Mouse (Mus musculus): Measurements from ENCODE around the gene Cyp1a2.
A peak's percentile ranks its signal among the peaks of the same experiment; 100 is the strongest.

The Cyp1a2 gene

DNA sequence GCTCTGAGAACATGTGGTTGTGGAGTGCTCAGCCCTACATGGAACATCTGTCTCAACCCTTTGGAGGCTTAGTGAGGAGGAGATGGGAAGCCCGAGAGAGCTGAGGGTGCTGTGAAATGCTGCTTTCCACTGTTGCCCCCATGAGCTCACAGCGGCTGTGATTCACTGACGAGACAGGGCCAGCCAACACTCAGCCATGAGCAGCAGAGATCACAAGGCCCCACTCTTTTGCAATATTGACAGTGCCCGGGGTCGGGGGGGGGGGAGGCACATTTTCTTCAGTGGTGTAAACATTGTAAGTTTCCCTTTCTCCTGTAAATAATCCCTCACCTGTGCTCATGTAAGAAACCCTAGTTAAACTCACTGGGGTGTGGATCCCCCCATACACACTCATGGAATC is 12.0 kb downstream of the Cyp1a2 start:
- DNase-seq (ENCODE audit: low spot score in 2 of 2) = no peak

DNA sequence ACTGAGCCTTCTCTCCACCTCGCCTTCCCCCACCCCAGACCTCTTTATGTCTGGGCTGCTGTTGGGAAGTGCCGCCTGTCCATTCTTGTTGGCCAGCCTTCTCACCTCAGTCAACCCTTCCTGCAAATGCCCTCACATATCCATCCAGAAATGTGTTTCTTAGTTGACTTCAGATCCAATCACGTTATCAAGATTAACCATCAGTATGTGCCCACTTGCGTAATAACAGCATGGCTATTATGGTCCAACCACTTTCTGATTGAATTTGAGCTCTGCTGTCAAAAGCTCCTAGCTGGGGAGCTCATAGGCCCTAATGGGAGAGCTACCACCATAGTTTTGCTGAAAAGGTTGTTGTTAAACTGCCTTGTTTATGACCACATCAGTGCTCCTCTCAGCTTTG is 12.5 kb downstream of the Cyp1a2 start:
- DNase-seq (ENCODE audit: low spot score in 2 of 2) = no peak

DNA sequence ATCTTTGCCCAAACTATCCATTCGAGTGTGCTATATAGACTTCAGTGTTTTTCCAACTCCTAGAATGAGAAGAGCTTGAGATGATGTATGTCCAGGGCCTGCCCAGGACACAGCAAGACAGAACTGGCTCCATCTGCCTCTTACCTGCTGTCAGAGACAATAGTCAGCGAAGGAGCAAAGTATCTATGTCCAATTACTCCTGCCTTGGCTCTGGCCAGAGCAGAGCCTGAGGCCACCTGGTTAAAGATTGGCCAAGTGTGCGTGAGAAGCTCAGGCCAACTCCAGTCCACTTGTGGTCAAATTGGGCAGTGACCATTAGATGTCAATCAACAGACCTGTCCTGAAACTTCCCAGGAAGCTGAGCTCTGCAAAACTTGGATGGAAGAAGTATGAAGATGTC is 13.9 kb downstream of the Cyp1a2 start:
- no peak for DNase-seq (ENCODE audit: low spot score in 2 of 2)

DNA sequence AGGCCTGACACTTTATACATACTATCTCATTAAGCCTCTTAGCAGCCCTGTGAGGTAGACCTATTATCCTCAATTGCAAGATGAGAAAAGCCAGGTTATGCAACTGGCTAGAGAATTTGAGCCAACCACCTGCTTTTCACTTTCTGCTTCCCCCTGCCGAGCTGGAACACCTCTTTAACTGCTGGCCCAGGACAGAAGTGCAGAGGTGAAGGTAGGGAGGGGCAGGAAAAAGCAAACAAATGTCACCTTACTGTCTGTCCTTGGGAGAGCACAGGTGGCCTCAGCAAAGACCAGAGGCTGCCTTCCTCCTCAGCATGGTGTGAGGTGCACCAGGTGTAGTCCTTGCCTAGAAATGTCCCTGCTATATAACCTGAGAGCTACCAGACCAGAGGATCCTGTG is 15.2 kb downstream of the Cyp1a2 start:
- DNase-seq (ENCODE audit: low spot score in 2 of 2) = no peak

DNA sequence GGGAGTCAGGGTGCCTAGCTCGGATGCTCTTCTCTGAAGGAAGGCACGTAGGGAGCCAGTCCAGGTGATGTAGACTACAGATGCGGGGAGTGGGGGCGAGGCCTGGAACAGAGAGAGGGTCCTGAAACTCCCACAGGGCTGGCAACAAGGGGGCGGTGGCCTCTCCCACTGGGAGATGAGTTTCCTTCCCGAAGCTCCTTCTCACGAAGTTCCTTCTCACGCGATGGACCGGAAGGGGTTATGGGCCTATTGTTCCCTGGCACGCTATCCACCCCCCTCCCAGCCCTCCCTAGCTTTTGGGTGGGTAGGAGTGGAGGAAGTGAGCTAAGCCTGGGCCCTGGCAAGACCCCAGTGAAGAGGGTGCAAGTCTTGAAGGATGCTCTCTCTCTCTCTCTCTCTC is 15.7 kb downstream of the Cyp1a2 start:
- DNase-seq (ENCODE audit: low spot score in 2 of 2) = no peak

DNA sequence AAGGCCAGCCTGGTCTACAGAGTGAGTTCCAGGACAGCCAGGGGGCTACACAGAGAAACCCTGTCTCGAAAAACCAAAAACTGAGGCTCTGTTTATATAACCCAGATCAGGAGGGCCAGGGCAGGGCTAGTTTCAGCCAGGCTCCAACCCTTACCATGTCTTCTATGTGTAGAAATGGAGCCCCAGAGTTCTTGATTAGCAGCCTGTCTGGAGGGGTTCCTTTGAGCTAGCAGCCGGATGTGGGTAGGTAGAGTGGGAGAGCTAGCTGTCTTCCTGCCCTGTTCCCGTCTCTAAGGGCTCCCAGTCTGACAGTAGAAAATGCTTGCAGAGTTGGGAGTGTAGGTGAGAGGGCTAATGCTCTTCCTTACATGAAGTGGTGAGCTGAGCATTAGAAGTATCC is 16.4 kb downstream of the Cyp1a2 start:
- DNase-seq (ENCODE audit: low spot score in 2 of 2) = no peak

DNA sequence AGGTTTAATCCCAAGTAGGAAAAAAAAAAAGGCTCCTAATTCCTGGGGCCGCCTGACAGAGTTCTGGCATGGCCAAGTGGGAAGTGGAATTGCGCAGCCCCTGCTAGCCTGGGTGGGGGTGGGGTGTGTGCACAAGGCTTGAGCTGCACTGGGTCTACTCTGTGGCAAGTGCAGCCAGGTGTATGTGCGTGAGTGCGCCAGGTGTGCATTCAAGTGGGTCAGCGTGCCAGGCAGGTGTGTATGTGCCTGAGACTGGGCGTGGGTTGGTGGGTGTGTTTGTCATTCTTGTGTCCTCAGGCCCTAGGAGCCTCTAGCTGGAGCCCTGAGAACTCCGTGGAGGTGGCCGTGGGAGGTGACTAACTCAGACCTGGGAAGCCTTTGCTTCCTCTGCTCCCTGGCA is 17.0 kb downstream of the Cyp1a2 start:
- no peak for DNase-seq (ENCODE audit: low spot score in 2 of 2)

DNA sequence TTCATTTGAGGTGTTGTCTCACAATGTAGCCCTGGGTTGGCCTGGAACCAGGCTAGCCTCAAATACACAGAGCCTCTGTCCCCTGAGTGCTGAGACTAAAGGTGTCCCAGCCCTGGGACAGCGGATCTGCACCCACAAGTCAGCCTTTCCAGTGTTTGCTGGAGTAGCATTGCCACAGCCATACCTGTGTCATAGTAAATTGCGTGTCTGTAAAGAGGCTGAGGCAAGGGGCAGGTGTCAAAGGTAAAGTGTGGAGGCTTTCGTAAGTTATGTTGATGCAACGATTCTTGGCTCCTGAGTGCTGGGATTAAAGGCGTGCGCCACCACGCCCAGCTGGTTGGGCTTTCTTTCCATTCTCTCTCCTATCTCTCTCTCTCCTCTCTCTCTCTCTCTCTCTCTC is 18.9 kb downstream of the Cyp1a2 start:
- no peak for DNase-seq (ENCODE audit: low spot score in 2 of 2)

DNA sequence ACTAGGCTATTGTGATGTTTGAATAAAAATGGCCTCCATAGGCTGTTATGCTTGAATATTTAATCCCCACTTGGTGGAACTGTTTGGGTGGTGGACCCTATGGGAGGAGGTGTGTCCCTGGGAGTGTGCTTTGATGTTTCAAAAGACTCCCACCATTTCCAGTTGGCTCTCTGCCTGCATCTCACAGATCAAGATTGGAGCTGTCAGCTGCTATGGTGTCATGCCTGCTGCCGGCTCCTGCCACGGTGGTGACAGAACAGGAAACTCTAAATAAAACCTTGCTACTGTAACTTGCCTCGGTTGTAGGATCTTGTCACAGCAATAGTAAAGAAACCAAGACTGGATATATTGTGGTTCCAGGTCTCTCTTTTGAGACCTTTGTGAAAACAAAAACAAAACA is 22.0 kb downstream of the Cyp1a2 start:
- peak in 1 of 2 experiments; percentile 66 for DNase-seq (ENCODE audit: low spot score in 2 of 2)

DNA sequence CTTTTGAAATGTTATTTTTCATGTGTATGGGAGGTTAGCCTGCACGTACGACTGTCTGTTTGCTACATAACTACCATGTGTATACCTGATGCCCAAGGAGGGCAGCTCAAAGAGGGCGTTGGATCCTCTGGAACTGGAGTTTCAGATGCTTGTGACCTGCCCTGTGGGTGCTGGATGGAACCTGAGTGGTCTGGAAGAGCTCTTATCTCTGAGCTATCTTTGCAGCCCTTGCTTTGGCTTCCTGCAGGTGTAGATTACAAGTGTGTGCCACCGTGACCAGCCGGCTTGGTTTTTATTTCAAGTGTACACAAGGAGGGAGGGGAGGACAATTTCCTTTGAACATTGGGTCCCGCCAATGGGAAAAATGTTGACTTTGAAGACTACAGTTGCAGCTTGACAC is 23.0 kb downstream of the Cyp1a2 start:
- DNase-seq (ENCODE audit: low spot score in 2 of 2) = no peak

DNA sequence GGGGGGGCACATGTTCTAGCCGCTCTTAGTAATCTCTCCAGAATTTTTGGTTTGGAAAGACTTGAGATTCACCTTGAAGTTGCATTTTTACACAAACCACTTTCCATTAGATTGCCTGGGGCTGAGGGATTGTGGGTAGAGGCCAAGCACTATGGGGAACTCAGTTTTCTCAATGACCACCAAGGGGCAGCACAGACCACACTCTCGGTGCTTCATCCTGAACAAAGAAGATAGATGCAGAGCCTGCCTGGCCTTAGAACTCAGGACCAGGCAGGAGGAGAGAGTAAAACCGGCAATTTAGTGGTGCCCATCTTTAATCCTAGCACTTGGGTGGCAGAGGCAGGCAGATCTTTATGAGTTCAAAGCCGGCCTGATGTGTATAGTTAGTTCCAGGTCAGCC is 23.7 kb downstream of the Cyp1a2 start:
- DNase-seq (ENCODE audit: low spot score in 2 of 2) = peak; percentile 80 to 87

DNA sequence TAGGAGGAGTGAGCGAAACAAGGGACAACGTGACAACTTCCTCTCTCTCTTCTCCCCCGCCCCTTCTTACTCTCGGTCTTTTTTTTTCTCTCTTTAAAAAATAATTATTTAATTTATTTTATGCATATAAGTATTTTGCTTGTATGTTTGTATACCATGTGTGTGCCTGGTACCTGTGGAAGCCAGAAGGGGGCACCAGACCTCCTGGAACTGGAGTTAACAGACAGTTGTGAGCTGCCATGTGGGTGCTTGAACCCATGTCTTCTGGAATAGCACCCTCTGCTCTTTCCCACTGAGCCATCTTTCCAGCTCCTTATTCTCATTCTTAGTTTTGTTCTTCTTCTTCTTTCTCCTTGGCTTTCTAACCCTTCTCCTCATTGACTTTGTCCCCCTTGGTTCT is 24.5 kb downstream of the Cyp1a2 start:
- DNase-seq (ENCODE audit: low spot score in 2 of 2) = no peak

DNA sequence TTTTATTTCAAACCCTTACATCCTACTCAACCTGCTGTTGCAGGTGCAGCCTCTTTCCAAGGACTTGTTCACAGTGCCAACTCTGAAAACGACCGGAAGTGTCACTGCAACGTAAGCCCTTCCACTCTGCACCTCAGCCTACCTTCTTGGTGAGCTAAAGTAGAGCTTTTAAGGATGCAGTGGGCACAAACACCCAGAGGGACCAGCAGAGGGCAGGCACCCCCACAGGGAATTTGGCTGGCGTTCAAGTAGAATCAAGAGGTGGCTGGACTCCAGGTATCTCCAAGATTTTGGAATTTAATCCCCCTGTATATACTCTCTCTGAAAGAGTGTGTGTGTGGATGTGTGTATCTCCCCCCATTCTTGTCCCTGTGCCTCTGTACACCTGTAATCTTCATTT is 25.7 kb downstream of the Cyp1a2 start:
- no peak for DNase-seq (ENCODE audit: low spot score in 2 of 2)

DNA sequence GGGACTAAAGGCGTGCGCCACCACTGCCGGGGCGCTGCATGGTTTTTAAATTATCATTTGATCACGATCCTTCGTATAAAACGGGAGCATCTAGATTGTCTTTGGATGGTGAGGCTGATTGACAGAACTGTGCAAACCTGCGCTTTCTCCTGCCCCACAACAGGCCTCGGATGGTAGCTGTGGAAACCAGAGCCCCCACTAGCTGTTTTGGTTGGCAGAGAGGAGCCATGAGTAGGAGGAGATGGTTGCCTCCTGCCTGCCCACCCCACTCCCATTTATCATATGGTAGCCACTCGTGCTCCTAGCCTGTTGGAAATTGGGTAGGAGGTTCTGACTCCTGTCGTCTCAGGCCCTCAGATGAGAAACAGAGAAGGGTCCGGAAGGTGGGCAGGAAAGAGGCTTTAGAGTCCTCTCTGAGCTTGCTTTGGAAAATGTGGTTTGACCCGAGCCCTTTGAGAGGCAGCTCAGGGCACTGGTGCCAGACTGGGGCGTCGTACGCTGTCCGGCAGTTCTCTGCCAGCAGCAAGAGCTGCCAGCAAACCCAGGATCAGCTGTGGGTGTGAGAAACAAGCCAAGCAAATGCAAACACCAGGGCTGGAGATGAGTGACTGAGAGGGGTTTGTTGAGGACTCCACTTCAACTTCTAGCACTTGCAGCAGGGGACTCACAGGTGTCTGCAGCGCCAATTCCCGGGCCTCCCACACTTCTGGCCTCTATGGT is 26.7 kb downstream of the Cyp1a2 start:
- no peak for DNase-seq (ENCODE audit: low spot score in 2 of 2)

DNA sequence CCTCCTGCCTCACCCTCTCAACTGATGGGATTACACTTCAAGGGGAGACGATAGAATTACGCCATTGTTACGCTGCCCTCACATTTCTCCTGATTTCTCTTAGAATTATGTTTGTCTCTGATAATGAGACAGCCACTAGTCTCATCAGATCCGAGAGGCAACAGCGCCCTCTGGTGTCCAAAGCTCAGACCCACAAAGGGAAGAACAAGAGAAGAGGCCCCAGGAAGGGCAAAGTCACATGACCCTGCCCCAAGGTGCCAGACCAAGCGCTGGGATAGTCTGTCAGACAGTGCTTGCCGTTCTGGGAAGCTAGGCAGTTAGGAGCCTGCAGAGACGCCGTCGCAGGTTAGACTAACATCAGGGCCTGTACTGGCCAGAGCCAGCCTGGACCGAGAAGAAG is 27.8 kb downstream of the Cyp1a2 start:
- DNase-seq (ENCODE audit: low spot score in 2 of 2) = peak; percentile 92 to 95

DNA sequence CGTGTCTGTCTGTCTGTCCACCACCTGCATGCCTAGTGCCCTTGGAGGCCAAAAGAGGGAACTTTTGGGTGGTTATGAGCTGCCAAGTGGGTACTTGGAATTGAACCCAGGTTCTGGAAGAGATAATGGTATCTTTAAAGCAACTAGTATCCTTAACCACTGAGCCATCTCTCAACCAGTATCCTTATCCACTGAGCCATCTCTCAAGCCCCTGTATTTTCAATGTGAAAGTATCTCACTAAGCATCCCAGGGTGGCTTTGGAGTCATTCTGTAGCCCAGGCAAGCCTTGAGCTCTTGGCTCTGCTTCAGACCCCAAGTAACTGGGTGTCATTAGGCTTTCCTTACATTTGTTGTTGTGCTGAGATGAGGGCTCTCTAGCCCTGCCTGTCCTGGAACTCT is 28.5 kb downstream of the Cyp1a2 start:
- no peak for DNase-seq (ENCODE audit: low spot score in 2 of 2)

DNA sequence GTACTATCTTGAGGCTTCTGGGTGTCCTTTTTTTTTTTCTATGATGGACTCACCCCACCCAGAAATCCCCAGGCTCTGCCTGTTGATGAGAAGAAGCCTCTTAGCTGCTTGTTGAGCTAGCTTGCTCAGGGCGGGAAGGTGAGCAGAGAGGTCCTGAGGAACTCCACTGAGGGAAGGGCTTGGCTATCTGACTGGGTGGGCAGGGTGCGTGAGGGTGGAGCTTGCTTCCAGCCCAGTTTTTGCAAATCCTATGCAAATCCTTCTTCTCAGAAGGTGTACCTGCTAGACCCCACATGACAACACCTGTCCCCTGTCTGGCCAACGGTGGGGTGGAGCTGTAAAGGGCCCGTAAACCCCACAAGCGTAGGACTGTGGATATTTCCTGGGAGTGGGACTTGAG is 30.2 kb downstream of the Cyp1a2 start, which contains the start of gene Csk:
TSS of gene Csk (minus strand) at position 349 of the 400 bp plus-strand sequence.
- no peak for DNase-seq (ENCODE audit: low spot score in 2 of 2)

DNA sequence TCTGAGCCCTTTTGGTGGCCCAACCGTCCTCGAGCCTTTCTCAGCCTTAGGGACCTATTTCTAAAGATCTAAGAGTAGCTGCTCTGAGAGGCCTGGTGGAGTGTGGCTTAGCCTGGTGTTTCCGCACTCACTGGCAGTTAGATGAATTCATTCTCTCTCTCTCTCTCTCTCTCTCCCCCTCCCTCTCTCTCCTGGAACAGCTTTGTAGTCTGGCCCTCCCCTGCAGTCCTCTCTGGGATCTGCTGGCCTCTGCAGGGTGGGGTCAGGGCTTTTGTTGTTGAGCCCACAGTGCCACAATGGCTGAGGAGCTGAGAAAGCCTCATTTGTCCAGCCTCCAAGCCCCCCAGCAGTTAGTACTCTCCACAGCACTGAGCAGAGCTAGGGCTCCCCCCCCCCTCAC is 30.6 kb downstream of the Cyp1a2 start:
- DNase-seq (ENCODE audit: low spot score in 2 of 2) = peak in 1 of 2 experiments; percentile 17

DNA sequence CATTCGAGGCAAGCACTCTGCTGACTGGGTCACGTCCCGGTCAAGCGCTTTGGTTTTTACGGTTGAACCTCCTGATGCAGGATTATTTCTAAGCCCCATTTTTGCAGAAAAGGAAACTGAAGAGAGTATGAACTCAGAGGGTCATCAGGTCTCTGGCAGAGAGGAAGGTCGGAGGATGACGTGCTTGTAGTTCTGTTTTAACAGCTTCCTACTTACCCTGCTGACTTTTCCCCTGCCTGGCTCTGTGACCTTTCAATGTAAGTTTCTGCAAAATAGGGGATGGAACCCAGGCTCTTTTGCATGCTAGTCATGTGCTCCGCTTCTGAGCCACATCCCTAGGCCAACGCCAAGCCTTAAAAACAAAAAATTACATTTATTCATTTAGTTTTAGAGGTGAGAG is 31.2 kb downstream of the Cyp1a2 start:
- DNase-seq (ENCODE audit: low spot score in 2 of 2) = peak in 1 of 2 experiments; percentile 22

DNA sequence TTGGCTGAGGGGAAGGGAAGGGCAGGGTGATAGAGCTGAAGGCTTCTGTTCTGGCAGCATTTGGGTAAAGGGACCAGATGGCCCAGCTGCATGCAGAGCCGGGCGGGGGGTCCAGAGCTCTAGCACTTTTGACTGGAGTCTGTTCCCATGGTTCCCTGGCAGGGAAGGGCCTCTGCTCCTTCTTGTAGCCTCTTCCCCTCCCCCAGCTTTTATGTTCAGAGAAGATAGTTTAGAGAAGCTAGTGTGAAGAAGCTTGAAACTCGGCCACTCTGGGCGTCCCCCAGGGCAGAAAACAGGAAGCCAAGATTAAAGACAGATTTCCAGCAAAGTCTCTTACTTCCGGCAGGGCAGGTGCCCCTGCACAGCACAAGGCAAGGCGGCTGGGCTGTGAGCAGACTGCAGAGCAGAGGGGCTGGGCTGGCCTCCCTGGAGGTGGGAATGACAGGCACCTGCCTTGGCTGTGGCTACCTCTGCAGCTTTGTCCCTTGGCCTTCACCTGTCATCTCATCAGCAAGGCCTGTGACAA is 32.7 kb downstream of the Cyp1a2 start:
- DNase-seq (ENCODE audit: low spot score in 2 of 2) = peak in 1 of 2 experiments; percentile 45

DNA sequence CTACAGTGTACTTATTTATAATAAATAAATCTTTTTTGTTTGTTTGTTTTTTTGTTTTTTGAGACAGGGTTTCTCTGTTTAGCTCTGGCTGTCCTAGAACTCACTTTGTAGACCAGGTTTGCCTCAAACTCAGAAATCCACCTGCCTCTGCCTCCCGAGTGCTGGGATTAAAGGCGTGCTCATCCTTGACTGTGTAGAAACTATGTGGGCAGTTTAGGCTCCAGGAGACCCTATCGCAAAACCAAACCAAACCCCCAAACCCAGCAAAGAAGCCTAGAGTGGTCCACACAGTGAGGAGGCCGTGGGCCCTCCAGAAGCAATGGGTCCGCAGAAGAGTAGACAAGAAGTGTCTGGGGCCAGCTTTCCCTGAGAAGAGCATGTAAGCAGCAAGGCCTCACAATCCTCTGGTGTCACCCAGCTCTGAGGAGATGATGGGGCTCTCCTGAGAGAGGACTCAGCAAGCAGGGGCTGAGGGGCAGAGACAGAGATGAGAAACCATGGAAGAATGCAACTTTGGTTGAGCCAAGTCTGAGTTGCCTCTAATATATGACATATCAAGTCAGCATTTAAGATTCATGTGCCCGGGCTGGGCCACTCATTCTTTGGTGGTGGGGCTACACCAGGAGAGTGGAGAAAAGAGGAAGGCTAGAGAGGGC is 33.2 kb downstream of the Cyp1a2 start:
- no peak for DNase-seq (ENCODE audit: low spot score in 2 of 2)

DNA sequence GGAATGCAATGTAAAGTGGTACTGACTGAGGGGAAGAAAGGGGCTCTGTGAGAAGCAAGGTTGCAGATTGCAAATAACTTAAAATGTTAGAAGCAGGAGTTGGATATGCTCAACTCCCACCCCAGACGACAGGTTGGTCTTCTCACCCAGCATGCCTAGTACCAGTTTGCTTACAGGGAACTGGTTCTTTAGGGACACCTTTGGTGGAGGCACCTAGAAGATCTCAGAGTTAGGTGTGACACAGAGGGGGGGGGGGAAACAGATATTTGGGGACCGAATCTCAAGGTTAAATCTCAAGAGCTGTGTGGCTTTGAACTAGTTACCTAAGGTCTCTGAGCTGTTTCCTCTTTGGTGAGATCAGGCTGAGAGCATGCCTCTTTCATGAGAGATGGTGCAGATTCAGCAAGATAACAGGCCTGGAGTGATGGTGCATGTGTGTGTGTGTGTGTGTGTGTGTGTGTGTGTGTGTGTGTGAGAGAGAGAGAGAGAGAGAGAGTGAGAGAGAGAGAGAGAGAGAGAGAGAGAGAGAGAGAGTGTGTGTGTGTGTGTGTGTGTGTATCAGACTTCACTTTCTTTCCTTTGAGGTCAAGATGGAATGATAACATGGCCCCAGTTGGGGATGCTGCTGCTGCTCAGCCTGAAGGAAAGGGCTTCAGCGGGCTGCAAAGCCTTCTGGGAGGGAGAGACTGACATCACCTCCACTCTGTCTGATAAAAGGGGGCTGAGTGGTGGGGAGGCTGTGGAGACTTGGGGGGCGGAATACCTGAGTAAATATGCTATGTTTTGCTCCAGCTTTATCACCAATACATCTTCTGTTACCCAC is 36.0 kb downstream of the Cyp1a2 start:
- no peak for DNase-seq (ENCODE audit: low spot score in 2 of 2)
